Mouse (Mus musculus) lung, embryonic 16.5 days (tissue): ENCODE results near the gene Cdh16. TPM values are rescaled to one million over a fixed set of nuclear protein-coding genes. Genes with fewer than 3 reads are reported as not detected.
A peak's percentile ranks its signal among the peaks of the same experiment; 100 is the strongest.

Experiments
- ATAC-seq: fragments of 200-750 bp; cut with Nextera tagmentation; 2 replicates; pipeline ENCODE4 v1.8.0; 2017; ENCODE audit warnings: low read depth, mild to moderate bottlenecking, moderate library complexity
- H3K27ac ChIP-seq: fragments of 300-500 bp; sonication (generic); 2 replicates; pipeline ENCODE4 v1.5.1; 2014; ENCODE audit warnings: mild to moderate bottlenecking, control low read depth, low read length
- H3K27me3 ChIP-seq: fragments of 300-500 bp; sonication (generic); 2 replicates; pipeline ENCODE4 v1.6.1; 2014; ENCODE audit warnings: low read depth, low read length, mixed read lengths; ENCODE audit not compliant: control insufficient read depth, insufficient read depth
- H3K36me3 ChIP-seq: fragments of 300-500 bp; sonication (generic); 2 replicates; pipeline ENCODE4 v1.6.1; 2014; ENCODE audit warnings: low read length; ENCODE audit not compliant: control insufficient read depth, insufficient read depth
- H3K4me1 ChIP-seq: fragments of 300-500 bp; sonication (generic); replicated peaks from 2 replicates; pipeline ENCODE4 v1.6.1; 2014; ENCODE audit warnings: low read length, mixed read lengths; ENCODE audit not compliant: control insufficient read depth, insufficient read depth
- H3K4me2 ChIP-seq: fragments of 300-500 bp; sonication (generic); 2 replicates; pipeline ENCODE4 v1.6.1; 2014; ENCODE audit warnings: low read depth, low read length, control low read depth
- H3K4me3 ChIP-seq: fragments of 300-500 bp; sonication (generic); 2 replicates; pipeline ENCODE4 v1.5.1; 2014; ENCODE audit warnings: mild to moderate bottlenecking, low read length, control low read depth
- H3K9ac ChIP-seq: fragments of 300-500 bp; sonication (generic); 2 replicates; pipeline ENCODE4 v1.6.1; 2014; ENCODE audit warnings: low read length, control low read depth
- H3K9me3 ChIP-seq: fragments of 300-500 bp; sonication (generic); 2 replicates; pipeline ENCODE4 v1.6.1; 2016; ENCODE audit warnings: low read length; ENCODE audit not compliant: control insufficient read depth
- WGBS: fragments of 180-500 bp; shearing (Covaris S2); extraction: QIAGEN DNeasy Blood & Tissue Kit; methylation state at CpG from one replicate; pipeline ENCODE4 v1.1.7; 2014; 5-methylcytosine and 5-hydroxymethylcytosine counted together
- polyA plus RNA-seq: library from polyadenylated mRNA; unstranded; fragments of >200 nt; fragmentation: Nextera tagmentation; extraction: Ambion mirVana; gene quantifications from 2 replicates; pipeline ENCODE4 v1.2.1, GENCODE M21; 2015

Cdh16 gene
- polyA plus RNA-seq, 1 experiment from 2014 or later, result 70.4 TPM

DNA sequence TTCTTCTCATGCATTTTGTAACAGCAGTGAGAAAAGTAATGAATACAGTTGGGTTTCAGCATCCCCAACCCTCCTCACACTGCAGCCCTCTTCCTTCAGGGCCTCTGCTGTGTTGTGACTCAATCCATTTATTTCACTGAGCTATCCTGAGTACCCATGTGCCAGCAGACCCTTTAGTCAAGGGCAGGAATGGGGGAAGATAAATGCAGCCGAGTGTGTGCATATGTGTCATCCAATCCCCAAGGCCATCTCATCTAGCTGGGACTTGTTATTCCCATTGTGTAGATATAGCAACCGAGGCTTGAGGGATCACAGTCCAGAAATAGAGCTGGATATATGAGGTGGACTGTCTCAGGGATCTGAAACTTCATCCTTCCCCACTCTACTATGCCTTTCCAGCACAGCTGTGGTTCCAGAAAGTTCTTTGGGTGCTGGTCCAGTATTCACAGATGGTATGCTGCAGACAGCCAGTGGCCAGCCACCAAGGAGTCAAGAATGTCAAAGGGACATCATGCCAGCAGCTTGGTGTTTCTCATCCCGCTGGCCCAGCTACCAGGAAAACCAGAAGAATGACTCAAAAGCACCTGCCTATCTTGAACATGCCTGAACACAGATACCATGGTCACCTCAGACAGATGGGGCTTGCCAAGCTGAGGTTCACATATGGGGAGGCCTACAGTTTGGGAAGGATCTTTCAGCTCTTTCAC is 11.0 kb upstream of the Cdh16 start:
- Histone ChIP-seq H3K4me1 (peaks cover 10% of the 10 kb centered on the region), H3K36me3 (peaks cover 6% of the 10 kb centered on the region), H3K27me3 (no peaks in the 10 kb centered on the region; the same call in 1 of the 2 replicates), H3K9me3 (no peaks in the 10 kb centered on the region), H3K4me2 (no peak overlapping the region), H3K27ac (no peak overlapping the region), H3K4me3 (no peak overlapping the region), H3K9ac (no peak overlapping the region)
- ATAC-seq, result no peak
- WGBS, result 83% methylated on average over 3 of the region's 3 CpGs

DNA sequence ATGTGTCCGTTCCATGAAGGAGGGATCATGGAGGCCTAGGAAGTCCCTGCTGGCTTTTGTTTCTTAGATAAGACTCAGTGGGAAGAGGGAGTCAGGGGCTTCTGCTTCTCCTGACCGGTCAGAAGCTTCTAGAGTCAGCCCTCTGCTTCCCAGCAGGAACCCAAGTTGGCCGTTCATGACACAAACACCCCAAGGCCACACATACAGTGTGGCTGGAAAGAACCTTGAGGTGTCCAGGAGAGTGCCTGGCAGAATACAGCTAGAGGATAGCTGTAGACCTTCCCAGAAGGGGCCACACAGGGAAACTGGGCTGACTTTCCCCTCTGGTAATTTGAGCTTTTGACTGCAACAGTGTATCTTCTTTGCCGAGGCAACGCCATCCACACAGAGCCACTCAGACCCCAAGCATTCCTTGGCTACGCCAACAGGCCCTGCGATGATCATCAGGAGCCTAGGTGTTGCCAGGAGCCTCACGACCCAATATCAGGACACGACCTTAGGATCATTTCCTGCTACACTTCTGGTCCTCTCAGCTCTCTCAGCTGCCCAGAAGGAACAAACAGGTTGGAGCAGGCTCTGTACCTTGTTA is 9.1 kb upstream of the Cdh16 start:
- no peak for ATAC-seq
- H3K27me3 ChIP-seq, result no peaks in the 10 kb centered on the region; the same call in 1 of the 2 replicates
- peaks cover 12% of the 10 kb centered on the region for H3K4me1 ChIP-seq
- H3K36me3 ChIP-seq, result no peaks in the 10 kb centered on the region
- H3K4me2 ChIP-seq, result no peak overlapping the region
- no peak overlapping the region for H3K27ac ChIP-seq
- H3K9me3 ChIP-seq, result no peaks in the 10 kb centered on the region
- H3K9ac ChIP-seq, result no peak overlapping the region
- 40% methylated on average over 9 of the region's 9 CpGs for WGBS
- H3K4me3 ChIP-seq, result no peak overlapping the region

DNA sequence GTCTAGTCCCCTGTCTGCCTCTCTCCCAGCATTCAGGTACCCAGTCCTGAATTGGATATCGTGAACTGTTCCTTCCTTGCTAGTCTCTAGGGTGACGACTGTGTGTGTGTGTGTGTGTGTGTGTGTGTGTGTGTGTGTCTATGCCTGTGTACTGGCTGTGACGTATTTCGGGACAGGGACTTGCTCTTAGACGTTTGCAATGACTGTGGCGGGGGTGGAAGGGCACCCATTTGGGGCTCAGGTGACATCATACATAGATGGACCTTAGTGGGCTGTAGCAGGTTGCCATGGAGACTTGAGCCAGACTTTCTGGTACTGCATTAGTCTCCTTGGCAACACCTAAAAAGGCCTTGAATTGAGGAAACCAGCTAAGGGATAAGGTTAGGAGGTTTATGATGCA is 8.3 kb upstream of the Cdh16 start:
- Histone ChIP-seq H3K4me3 (no peak overlapping the region), H3K36me3 (no peaks in the 10 kb centered on the region), H3K9ac (no peak overlapping the region), H3K9me3 (no peaks in the 10 kb centered on the region), H3K4me2 (no peak overlapping the region), H3K27me3 (no peaks in the 10 kb centered on the region; the same call in 1 of the 2 replicates), H3K4me1 (peaks cover 12% of the 10 kb centered on the region), H3K27ac (no peak overlapping the region; the same call in 1 of the 2 replicates)
- no peak for ATAC-seq
- WGBS, result 62% methylated on average over 6 of the region's 6 CpGs

DNA sequence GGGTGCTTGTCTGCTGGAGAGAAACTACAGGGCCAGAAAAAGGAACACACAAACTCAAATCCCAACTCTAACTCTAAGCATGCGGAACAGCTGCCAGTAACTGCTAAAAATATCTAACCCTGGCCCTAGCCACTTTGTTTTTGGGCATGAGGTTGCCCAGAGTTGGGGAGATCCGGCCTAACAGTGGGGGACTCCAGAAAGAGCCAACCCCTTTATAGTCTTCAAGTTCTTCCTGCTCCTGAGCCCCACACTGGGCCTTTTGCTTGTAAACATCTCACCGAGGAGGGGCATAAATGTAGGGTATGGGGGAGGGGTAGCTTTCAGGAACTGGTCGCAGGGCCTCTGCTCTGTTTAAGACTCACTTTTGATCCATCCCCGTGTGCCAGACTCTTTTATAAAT is 7.8 kb upstream of the Cdh16 start:
- H3K9ac ChIP-seq, result peak overlapping the region; percentile 52; the same call in 1 of the 2 replicates
- H3K27ac ChIP-seq, result peak overlapping the region; percentile 58
- H3K4me2 ChIP-seq, result peak overlapping the region; percentile 57; the same call in 1 of the 2 replicates
- H3K4me3 ChIP-seq, result no peak overlapping the region
- H3K9me3 ChIP-seq, result no peaks in the 10 kb centered on the region
- H3K4me1 ChIP-seq, result peaks cover 12% of the 10 kb centered on the region
- no peaks in the 10 kb centered on the region; the same call in 1 of the 2 replicates for H3K27me3 ChIP-seq
- no peak for ATAC-seq
- WGBS, result 36% methylated on average over 5 of the region's 5 CpGs
- no peaks in the 10 kb centered on the region for H3K36me3 ChIP-seq

DNA sequence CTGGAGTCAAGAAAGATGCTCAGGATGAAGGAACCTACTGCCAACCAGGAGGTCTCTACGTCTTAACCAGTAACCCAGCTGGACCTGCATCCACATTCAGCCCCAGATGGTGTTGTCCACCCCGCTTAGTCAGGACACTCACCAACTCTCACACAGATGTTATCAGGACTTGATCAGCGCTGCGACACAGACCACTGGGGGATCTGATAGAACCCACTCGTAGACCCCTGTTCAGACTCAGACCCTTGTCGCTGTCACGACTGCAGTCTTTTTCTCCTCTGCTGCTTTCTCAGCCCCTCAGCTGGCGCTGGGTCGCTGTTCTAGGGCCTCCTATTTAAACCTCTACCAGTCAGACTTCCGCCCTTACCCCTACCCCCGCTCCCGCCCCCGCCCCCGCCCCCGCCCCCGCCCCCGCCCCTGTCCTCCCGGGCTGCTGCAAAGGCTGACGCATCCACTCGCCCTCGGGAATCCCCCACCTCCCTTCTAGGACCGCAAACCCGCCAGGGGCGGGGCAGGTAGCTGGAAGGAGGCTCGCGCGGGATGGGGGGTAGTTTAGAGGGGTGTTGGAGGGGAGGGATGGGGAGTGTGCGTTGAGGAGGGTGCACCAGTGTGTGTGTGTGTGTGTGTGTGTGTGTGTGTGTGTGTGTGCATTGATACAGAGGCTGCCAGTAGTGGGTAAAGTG is 6.9 kb upstream of the Cdh16 start, which contains the start of gene Rrad:
Gene Rrad (minus strand): TSS at position 347 of the 683 bp plus-strand sequence.
- WGBS, result under 1% methylated on average over 20 of the region's 28 CpGs
- Histone ChIP-seq H3K9me3 (no peaks in the 10 kb centered on the region), H3K27me3 (no peaks in the 10 kb centered on the region; the same call in 1 of the 2 replicates), H3K4me1 (peaks cover 12% of the 10 kb centered on the region), H3K4me3 (peak within 1 kb of the TSS; percentile 48), H3K27ac (peak within 1 kb of the TSS; percentile 58), H3K9ac (peak within 1 kb of the TSS; percentile 52), H3K4me2 (peak within 1 kb of the TSS; percentile 57), H3K36me3 (no peaks in the 10 kb centered on the region)
- peak; percentile 80 for ATAC-seq

DNA sequence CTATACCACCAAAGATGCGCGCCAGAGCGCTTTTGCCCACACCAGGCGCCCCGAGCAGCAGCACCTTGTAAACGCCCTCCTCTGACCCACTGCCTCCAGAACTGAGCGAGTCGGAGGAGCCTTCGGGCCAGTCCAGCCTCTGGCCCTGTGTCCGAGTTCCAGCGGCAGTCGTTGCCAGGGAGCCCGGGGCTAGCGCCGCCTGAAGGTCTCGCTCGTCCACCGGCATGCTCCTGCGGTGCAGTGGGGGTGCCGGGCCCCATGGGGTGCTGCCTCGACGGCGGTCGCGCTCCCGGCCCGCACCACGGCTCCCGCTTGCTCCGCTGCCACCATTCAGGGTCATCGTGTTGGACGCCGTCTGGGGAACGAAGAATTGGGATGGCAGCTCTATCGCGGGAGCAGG is 6.4 kb upstream of the Cdh16 start:
- peak; percentile 26 for ATAC-seq
- peak overlapping the region; percentile 48 for H3K4me3 ChIP-seq
- H3K27ac ChIP-seq, result peak overlapping the region; percentile 25; the same call in 1 of the 2 replicates
- WGBS, result 1% methylated on average over 36 of the region's 36 CpGs
- no peaks in the 10 kb centered on the region; the same call in 1 of the 2 replicates for H3K27me3 ChIP-seq
- H3K4me1 ChIP-seq, result peaks cover 12% of the 10 kb centered on the region
- H3K36me3 ChIP-seq, result no peaks in the 10 kb centered on the region
- H3K9me3 ChIP-seq, result no peaks in the 10 kb centered on the region
- H3K9ac ChIP-seq, result peak overlapping the region; percentile 52
- peak overlapping the region; percentile 57 for H3K4me2 ChIP-seq

DNA sequence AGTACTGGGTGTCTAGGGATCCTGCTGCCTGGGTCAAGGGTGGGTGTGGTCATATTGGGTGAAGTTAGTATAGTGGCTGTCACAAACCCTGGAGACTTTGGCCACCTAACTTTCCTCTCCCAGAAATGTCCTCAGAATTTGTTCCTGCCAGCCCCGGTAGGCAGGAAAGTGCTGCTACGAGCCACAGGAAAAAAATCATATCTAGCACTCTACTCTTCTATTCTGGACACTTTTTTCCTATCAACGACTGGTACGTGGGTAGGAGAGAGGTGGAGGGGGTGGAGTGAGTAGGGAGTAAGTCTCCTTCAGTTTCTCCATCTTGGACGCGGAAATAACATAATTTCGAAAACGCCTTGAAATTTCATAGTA is 5.9 kb upstream of the Cdh16 start:
- Histone ChIP-seq H3K4me1 (peaks cover 12% of the 10 kb centered on the region), H3K9me3 (no peaks in the 10 kb centered on the region), H3K27me3 (no peaks in the 10 kb centered on the region; the same call in 1 of the 2 replicates), H3K27ac (no peak overlapping the region), H3K36me3 (no peaks in the 10 kb centered on the region), H3K4me3 (peak overlapping the region; percentile 48), H3K9ac (peak overlapping the region; percentile 52), H3K4me2 (peak overlapping the region; percentile 57)
- 25% methylated on average over 8 of the region's 8 CpGs for WGBS
- no peak for ATAC-seq

DNA sequence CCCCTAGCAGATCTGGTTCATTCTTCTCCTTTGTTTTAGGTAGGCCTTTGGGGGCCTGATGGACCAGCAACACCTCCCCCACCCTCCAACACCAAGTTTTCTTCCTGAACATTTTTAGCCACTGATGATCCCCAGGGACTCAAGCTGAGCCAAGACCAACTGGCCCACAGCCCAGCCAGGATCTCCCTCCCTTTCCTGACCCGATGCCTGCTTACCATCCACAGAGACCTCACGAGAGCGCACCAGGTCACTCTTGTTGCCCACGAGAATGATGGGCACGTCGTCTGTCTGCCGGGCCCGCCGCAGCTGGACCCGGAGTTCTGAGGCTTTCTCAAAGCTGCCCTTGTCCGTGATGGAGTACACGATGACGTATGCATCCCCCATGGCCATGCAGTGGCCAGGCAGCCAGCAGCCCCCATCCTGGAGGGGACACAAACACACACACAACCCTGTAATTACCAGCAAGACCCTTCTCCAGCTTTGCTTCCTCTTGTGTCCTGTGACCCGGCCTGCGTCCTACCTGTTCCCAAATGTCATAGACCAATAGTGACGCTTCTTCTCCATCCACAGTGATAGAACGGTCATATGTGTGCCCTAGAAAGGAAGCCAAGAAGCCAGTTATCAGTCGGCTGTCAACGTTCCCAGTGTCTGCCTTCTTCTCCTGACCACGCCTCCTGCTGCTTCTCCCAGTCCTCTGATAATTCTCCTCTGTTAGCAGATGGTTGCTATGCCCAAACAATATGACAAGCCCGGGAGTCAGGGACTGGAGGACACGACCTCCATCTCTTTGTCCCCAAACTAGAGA is 5.3 kb upstream of the Cdh16 start:
- Histone ChIP-seq H3K4me1 (peaks cover 14% of the 10 kb centered on the region), H3K4me2 (peak overlapping the region; percentile 57; the same call in 1 of the 2 replicates), H3K27ac (no peak overlapping the region), H3K9ac (peak overlapping the region; percentile 26; the same call in 1 of the 2 replicates), H3K9me3 (no peaks in the 10 kb centered on the region), H3K27me3 (no peaks in the 10 kb centered on the region; the same call in 1 of the 2 replicates), H3K36me3 (no peaks in the 10 kb centered on the region), H3K4me3 (peak overlapping the region; percentile 48)
- WGBS, result 64% methylated on average over 22 of the region's 22 CpGs
- no peak for ATAC-seq
